Mouse (Mus musculus) embryo, embryonic 10 days (tissue): ENCODE data around the gene Prkca.
A peak's percentile ranks its signal among the peaks of the same experiment; 100 is the strongest.

ENCODE experiments used
- DNase-seq: peaks from one replicate; pipeline ENCODE4 v3.0.0-alpha.2; 2015; ENCODE audit warnings: low spot score

Prkca gene

GRCm38 (mm10) chr11:108162110-108162509 lies 181.6 kb downstream of the Prkca start:
- peak; percentile 40 for DNase-seq

- no peak for DNase-seq
Measured at GRCm38 (mm10) chr11:108160056-108160455, 183.7 kb downstream of the Prkca start.

- DNase-seq = no peak
Measured at GRCm38 (mm10) chr11:108158046-108158445, 185.7 kb downstream of the Prkca start.

- DNase-seq = no peak
Measured at GRCm38 (mm10) chr11:108157074-108157473, 186.7 kb downstream of the Prkca start.

GRCm38 (mm10) chr11:108156107-108156506 lies 187.6 kb downstream of the Prkca start:
- no peak for DNase-seq

GRCm38 (mm10) chr11:108155088-108155580 lies 188.6 kb downstream of the Prkca start:
- no peak for DNase-seq

- DNase-seq = no peak
Measured at GRCm38 (mm10) chr11:108153997-108154841, 189.5 kb downstream of the Prkca start.

GRCm38 (mm10) chr11:108152591-108152990 lies 191.1 kb downstream of the Prkca start:
- DNase-seq = no peak

- DNase-seq = peak; percentile 36
Measured at GRCm38 (mm10) chr11:108150410-108150809, 193.3 kb downstream of the Prkca start.

GRCm38 (mm10) chr11:108149187-108149586 lies 194.5 kb downstream of the Prkca start:
- DNase-seq = no peak

- no peak for DNase-seq
Measured at GRCm38 (mm10) chr11:108148491-108148890, 195.2 kb downstream of the Prkca start.

GRCm38 (mm10) chr11:108145752-108146496 lies 197.8 kb downstream of the Prkca start:
- DNase-seq = no peak

GRCm38 (mm10) chr11:108145128-108145527 lies 198.6 kb downstream of the Prkca start:
- DNase-seq = no peak

GRCm38 (mm10) chr11:108143739-108144138 lies 200.0 kb downstream of the Prkca start:
- DNase-seq = no peak

- DNase-seq = no peak
Measured at GRCm38 (mm10) chr11:108140028-108140427, 203.7 kb downstream of the Prkca start.

- DNase-seq = no peak
Measured at GRCm38 (mm10) chr11:108136341-108136740, 207.4 kb downstream of the Prkca start.

- peak; percentile 44 for DNase-seq
Measured at GRCm38 (mm10) chr11:108135407-108136159, 208.1 kb downstream of the Prkca start.

GRCm38 (mm10) chr11:108128593-108128992 lies 215.1 kb downstream of the Prkca start:
- peak; percentile 80 for DNase-seq

GRCm38 (mm10) chr11:108127908-108128307 lies 215.8 kb downstream of the Prkca start:
- no peak for DNase-seq

- DNase-seq = no peak
Measured at GRCm38 (mm10) chr11:108122486-108122885, 221.2 kb downstream of the Prkca start.

GRCm38 (mm10) chr11:108120708-108121107 lies 223.0 kb downstream of the Prkca start:
- DNase-seq = no peak

GRCm38 (mm10) chr11:108119785-108120184 lies 223.9 kb downstream of the Prkca start:
- no peak for DNase-seq
